Mouse (Mus musculus): ENCODE measurements at regions not wholly inside any gene's neighbourhood (a gene's known extent, or its start where the extent isn't known, plus 50 kb on each side); places are given as distances from the start of the nearest gene placed in this dataset.
A peak's percentile ranks its signal among the peaks of the same experiment; 100 is the strongest.
"Not testable (repeated sequence)": the region's sequence is repeated elsewhere in the genome, so short reads cannot be mapped to it uniquely, and the experiment has no call there.

DNA sequence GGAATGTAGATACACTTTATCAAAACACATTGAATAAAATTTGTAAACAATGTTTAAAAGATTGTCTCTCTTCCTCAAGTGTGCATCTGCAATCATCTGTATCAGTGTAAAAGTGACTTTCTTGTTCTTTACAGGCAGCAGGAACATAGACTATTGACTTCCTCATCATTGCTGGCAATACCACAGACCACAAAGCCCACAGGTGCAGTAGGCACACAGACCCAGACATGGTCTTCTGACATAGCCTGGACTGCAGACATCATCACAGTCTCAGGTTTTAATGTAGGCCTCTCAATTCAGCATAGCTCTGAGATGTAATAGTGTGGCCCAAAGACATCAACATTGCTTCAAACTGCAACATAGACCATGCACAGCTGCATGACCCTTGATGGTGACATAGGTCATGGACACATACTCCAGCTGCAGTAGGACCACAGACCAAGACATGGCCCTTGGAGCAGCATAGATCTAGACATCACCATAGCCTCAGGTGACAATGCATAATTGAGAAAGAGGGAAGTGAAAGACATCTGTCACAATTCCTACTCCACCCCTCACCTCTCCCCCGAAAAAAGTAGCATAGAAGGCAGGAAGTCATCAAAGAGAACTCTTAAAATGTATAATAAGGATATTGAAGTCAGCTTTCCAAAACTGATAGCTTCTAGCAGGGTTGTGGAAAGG lies 74.1 kb upstream of the Speer2 start:
- no peak for DNase-seq

DNA sequence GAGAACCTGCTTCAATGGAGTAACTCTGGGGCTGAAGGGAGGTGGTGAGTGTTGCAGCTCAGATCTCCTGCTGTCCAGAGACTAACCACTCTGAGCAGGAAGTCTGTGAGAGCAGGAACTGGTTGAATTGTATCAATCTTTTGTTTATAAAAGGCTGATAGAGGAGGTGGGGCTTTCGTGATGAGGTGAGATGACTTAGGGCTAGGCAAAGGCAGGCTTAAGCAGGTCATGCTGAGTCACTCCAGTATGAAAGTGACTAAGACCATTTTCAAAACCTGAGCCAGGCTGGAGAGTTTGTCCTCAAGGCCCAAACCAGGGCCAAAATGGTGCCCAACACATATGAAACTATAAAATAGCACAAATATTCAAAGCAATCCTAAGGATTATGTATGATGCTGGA lies 80.1 kb upstream of the Speer2 start:
- no peak for DNase-seq

DNA sequence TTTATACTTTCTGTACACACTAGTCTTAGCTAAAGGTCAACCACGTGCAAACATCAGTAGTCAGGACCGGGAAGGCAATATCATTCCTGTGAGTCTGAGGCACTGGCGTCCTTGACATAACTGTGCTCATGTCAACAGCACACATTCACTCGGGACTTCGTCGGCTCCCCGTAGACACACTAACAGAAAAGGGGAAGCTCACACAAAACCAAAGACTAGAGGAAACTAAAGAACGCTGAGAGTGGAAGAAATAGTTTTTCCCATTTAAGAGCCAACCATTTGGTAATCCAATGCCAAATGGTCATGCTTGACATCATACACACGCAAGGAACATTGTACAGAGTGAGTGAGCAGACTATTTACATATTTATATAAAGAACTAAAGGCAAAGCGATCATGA lies 85.2 kb upstream of the Speer2 start:
- DNase-seq, result no peak

DNA sequence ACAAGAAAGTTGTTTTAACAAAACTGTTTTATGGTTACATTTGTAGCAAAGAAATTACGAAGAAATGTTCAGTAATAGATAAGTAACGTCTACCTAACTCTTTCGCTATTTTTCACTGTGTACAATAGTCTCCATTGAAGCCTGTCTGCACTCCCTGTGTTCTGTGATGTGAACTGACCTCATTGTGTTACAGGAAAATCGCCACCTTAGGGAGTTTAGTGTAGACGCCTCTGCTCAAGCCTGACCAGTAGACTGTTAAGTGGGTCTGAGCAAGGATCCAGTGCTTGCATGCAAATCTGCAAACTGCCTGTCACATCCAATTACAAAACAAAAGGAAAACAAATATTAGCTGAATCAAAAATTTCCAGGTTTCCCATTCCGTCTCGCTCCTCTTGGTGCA lies 85.8 kb upstream of the Speer2 start:
- no peak for DNase-seq

DNA sequence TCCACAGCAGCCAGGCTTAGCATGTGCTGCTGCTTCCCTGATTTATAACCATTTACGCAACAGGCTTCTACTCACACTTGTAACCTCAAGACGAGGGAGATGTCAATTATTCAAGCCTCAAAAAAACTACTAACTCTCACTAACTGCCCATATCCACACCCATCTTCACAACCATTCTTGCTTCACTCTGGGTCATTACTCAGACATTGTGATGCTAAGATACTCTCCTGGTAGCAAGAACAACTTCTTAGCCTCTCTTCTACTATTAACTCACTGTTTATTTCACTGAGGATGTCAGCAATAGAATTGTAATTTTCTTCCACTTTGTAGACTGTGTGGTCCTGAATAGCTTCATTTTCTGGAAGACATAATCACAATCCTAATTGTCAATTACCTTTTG lies 88.0 kb upstream of the Speer2 start:
- no peak for DNase-seq

DNA sequence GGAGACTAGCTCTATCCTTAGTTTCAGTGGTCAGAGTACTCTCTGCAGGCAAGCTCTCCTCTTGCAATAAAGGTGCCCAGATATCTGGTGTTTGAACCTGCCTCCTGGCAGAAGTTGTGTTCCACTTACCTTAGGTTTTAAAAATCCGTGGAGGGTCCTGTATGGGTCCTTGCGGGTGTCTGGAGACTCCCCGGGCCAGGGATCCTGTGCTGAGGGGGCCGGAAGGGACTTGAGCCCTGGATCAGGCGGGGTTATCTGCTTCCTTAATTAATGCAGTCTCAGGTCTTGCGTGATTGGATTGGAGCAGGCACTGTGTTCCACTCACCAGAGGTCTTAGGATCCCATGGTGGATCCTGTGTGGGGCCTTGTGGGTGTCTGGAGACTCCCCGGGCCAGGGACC lies 103.0 kb upstream of the Speer2 start:
- DNase-seq, result not testable (repeated sequence)

DNA sequence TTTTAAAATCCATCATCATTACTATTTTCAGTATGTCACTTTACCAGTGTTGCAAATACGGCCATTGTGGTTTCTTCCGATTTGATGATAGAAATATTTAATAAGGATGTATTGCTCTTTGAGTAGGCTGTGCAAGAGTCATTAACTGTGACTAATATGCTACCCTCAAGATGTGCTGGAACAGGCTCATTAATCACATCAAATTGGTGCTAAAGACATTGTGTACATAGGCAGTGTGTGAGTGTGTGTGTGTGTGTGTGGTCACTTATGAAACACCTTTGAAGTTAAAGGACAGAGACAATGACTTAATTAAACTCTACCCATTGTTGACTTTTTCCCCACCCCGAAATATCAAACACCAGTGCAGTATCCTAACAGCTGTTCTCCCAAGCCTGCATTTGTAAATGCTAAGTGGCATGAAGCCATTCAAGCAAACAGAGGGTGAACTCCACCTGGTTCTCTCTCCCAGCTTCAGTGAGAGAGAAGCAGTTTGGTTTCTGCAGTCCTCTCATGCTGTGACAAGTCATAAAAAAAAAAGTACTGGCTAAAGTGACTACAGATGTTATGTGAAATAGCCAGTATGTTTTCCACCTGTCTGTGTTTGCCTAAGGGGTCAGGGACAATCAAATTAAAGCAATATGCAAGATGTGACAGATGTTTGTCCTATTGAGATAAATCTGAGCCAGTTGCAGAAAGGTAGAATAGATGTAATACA lies 116.4 kb upstream of the Speer2 start:
- DNase-seq, result no peak

DNA sequence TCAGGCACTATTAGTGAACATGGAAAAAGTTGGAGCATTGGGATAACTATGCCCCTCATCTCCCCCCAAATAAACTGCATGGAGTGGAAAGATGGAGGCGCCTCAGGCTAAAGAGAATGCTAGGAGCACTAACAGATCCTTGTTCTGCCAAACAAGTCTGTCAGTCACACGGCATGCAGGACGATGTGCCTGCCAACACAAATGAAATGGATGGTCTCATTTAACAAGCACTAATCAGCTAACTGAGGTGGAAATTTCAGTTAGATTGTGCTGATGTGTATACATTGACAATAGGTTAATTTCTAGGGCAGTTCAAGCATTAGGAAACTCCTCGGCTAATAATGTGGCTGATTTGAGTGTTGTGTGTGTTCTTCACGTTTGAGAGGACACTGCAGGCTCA lies 120.8 kb upstream of the Speer2 start:
- DNase-seq, result peak in 1 of 2 experiments; percentile 6

DNA sequence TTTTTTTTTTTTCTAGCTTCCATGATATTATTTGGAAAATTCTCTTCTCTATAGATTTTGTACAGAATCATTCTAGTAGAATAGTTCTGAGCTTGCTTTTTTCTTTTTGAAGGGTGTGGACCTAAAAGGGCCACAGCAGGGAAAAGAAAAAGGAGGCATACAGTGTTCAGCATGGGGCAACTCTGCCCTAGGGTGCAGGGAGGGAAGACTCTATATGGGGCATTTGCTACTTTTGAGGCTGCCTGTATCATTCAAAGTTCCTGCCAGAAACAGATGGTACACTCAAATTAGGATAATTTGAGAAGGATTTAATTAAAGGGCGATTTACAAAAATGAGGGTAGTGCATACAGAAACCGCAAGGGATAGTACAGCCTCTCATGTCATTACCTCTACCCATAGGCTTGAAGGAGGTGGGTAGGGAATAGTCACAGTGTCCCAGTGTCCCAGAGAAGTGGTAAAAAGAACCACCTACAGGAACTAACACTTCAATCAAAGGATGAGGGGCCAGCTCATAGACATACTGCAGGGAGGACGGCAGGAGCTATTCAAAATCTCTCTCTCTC lies 128.4 kb upstream of the Speer2 start:
- DNase-seq, result no peak

DNA sequence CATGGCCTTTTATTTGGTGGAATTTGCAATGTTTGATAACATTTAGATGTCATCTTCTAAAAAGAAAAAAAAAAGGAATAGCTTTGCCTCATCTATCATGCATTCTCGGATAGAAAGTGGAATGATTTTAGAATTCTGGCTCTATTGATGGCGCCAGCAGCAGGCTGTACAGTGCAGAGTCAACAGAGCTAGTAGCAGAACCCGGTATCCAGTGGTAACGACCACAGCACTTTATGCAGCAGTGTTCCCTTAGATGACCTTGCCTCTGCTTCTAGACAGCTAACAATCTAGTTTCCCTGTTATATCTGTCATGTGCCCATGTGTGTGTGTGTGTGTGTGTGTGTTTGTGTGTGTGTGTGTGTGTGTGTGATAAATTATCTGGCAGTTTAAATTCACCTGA lies 129.2 kb upstream of the Speer2 start:
- no peak for DNase-seq

DNA sequence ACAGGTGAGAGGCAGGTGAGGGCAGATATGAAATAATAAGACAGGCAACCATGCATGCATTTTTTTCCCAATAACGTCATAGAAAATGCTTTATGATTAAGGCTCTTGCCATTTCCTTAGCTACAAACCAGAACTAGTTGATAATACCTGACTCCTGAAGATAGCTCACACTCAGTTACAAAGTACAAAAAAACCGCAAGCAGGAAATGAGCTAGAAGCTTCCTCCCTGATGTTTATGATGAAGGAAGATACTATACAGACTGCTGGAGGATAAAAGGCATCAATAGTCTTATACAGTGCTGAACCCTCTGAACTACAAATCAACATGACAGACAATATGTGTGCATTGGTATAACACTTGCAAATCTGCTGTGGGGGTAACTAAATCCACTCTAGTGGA lies 143.3 kb upstream of the Speer2 start:
- DNase-seq, result no peak

DNA sequence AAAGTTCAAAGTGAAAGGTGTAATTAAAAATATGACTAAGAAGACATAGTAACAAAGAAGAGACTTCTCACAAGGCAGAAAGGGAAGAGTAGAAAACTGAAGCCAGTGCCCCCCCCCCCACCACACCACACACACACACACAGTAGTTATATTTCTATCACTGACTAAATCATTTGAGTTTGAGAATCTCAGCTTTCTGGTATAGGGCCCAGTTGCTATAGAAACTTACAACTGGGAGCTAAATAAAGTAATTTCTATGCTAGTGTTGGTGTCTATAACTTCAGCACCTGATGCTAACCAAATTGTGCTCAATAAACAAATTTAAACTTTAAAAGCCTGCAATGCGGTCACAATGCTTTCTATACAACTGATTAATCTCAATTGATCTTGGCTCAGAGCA lies 153.4 kb upstream of the Speer2 start:
- DNase-seq, result no peak

DNA sequence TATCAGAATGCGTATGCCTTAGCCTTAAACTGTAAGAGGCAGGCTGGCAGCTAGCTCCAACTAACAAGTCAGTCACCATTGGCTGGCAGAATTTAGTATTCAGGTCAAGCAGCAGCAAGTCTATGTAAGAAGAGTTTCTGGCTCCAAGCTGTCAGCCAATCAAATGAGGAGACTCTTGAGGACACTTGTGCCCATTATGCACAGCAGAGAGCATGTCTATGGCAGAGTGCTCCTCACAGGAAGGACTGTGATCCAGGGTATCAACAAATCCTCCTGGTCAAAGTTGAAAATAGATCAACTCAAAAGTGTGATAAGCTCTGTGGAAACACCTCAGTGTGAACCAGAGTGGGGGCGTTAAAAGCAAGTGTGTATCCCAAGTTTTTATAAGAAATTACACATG lies 156.0 kb upstream of the Speer2 start:
- peak in 1 of 2 experiments; percentile 4 for DNase-seq

DNA sequence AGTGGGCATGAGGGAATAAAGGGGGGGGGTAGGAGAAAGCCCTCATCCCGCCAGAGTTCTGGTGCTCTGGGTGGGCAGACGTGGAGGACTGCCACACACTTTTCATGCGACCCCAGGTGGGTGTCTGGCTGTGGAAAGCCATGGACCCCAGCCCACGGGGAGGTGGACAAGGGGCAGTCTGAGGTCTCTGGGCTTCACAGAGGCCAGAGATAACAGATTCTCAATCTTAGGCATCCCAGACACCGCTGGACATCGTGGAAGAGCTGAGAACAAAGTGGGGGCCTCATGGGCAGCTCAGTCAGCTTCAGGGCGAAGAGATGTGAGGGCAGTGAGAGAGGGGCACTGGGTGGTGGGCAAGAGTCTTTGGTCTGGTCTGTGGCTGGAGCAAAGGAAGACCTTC lies 157.9 kb upstream of the Speer2 start:
- no peak for DNase-seq

DNA sequence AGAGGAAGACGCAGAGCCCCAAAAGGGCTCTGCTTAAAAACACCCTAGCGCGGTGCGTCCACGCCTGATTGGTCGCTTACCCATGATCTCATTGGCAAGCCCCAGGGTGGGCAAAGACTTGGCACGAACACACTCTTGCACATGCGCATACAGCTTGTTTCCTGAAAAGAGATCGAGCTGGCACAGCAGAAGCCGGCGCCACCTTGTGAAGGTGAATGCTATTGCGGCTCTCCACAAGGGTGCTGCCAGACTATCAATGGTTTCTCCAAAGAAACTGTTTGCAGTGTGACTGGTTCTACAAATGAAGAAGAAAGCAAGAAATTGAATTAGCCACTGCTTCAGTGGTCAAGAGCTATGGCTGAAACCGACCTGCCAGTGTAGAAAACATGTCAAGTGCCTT lies 165.1 kb upstream of the Speer2 start:
- DNase-seq, result peak; percentile 10 to 42

DNA sequence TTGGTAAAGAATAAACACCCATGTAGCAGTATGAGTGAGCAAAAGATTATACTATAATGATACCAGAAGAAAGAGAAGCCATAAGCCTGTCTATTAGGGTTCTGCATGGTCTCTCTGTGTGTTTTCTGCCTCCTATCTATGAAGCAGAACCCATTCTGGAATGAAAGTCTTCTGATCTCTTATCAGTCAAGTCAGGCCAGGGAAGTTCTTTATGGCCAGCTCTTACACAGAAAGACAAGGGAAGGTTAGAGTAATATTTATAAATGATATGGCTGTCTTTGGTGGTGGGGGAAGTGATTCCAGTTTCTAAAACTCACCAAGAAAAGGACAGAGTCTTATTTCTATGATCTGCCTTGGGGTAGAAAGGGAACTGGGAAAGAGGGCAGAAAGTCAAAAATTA lies 182.0 kb upstream of the Speer2 start:
- DNase-seq, result no peak

DNA sequence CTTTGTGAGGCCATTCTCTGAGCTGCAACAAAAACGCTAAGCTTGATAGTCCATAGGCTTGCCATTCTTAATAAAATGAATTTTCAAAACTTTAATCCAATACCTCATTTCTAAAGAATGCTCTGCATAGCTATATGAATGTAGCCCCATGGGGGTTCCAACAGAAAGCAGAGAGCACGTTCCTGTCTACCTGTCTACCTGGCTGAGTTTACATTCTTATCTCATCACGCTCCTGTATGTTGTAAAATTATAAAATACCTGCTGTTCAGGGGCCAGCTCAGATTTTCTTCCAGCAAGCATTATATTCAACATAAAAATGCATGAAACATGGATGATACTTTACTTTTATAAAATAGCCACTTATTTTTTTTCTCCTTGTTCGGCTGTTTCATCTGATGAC lies 182.5 kb upstream of the Speer2 start:
- no peak for DNase-seq

DNA sequence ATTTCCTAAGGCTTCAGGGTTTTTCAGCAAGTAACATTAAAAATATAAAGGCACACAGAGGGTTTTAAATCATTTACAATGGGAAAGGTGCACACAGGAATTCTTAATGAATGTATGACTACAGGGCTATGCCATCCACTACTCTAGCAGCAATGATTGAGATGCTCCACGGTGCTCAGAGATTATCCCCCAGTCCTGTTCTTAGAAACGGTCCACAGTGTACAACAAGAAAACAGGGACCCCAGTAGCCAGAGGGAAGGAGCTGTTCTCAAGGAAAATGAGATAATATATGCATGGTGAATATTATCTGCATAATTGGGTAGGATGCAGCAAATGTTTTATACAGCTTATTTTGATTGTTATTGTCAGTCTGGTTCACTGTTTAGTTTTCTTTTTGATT lies 186.3 kb upstream of the Speer2 start:
- DNase-seq, result no peak

DNA sequence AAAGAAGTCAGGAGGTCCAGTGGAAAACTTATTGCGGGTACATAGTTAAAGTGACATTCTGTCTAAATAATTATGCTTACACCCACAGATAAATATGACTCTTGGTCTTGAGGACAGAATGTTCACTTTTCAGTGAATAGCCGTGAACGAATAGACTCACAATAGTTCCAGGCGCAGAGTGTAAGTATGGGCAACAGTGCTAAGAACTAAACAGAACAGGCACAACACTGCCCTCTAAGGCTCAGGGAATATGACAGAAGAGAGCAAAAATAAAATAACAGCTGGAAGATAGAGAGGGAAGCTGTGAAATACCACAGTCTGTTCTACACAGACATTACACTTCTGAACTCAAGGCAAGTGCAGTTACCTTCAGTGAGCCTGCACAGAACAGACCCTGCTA lies 207.9 kb upstream of the Speer2 start:
- DNase-seq, result no peak

DNA sequence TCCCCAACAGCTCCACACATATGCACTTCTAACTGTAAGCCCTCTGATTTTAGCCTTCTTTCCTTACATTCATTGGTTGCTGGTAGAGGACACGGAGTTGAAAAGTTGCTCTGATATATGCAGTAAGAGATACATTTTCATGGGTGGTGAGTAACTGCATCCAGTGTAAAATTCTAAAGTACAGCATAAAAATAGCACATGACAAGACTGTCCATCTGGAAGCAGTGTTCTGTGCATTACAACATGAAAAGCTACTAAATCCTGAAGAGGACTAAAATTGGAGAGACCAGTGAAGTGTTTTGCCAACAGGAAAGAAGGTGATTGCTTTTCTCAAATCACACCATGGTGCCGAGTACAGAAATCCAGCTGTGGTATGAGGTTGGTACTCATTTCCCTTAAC lies 210.2 kb upstream of the Speer2 start:
- no peak for DNase-seq

DNA sequence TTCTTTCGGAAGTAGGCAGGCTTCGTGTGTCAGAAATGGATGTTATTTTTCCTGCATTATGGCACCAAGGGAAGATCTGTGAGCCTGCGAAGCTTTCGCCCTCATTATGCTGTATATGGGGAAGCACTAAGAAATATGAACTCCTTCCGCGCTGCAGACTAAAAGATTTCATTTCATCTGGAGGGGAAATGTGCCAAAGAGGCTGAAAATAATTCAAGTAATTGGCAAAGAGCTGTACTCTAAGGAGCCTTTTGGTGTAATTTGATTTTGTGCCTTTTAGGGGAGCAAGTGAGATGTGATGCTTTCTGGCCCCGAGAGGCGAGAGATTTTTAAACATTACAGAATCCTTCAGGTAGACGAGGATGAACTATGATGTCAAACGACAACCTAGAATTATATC lies 216.0 kb upstream of the Speer2 start:
- DNase-seq, result no peak

DNA sequence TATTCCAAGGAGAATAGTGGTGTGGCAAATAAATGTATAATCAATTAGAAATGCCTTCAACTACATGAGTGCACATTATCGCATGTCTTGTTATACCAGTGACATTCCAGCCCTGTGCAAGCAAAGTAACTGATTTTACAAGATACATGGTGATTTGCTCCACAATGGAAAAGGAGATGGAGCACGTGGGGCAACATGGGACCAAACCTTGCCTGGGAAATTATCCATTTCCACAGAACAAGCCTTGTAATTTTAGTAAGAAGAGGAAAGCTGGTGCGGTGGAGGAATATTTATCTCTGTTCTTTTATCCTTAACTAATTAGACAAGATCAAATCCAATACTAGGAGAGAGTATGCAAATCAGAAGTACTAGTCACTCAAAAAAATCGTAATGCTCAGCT lies 222.5 kb upstream of the Gbe1 start:
- DNase-seq, result no peak

DNA sequence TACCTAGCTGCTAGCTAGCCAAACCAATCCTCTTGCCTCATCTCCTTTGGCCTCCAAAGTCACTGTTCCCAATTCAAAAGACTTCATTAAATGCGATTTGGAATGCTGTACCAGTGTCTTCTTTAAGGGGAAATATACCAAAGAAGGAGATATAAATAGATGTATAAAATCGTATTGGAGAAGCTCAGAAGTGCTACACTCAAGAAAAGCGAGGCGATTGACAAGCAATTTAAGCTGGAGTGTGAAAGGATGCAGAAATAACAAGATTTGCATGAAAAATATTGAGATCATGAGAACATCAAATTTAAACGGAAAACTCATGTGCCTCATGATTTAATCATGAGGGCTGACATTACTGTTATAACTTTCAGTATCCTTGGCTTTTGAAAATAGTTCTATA lies 221.8 kb upstream of the Gbe1 start:
- DNase-seq, result no peak

DNA sequence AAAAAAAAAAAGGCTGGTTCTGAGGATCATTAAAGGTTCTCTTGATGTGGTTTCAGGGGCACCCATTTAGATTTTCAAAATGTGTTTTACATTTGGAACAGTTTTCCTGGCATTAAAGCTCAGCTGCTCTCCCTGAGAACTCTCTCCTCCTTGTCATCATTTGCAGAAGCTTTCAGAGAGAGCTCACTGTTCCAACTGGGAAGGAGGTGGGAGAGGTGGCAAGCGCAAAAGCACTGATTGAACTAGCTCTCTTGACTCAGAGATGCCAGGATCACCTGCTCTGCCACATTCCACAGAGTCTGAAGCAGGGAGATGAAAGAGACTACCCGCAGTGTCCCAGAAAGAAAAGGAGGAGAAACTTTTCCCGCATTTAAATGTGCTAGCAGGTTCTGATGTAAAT lies 220.5 kb upstream of the Gbe1 start:
- DNase-seq, result no peak

DNA sequence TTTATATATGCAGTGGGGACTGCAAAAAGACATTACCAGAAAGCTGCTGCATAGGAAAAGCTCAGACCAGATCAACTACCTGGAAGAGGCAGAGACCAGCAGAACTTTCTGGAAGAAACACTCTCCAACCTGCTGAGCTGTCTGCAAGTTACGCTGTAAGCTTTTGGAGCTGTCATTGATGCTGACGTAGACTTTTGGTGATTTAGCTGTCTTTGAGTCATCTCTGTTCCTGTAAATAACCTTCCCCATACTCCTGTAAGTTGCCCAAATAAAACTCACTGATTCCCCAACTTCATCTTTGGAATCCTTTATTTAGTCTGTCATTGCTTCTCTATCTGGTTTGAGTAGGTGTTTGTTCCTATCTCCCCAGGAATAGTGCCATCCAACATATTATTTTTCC lies 218.5 kb upstream of the Gbe1 start:
- no peak for DNase-seq

Data from cerebellum, postnatal 14 days (tissue).